ENCODE assay signal across 8 mouse cellular contexts in genomic region chr15:93398699-93399540, GRCm38 (mm10). TPM values are rescaled to one million over a fixed set of nuclear protein-coding genes. Genes with fewer than 3 reads are reported as not detected.
DNase-seq lines count a peak whose midpoint lies in the region; ATAC-seq and TF ChIP-seq lines count a peak whose summit lies in the region.

No protein-coding gene starts in this region.

- H3K4me2 ChIP-seq in kidney, embryonic 15.5 days = peak overlapping the region; percentile 78
- H3K4me2 ChIP-seq in embryonic facial prominence, embryonic 12.5 days (replicated peaks) = peak overlapping the region; percentile 83
- peak overlapping the region; percentile 81 for H3K4me2 ChIP-seq in hindbrain, postnatal 0 days (ENCODE audit: low read depth, low read length)

- DNase-seq in kidney, adult 9 months = no peak
- peak; percentile 9 for DNase-seq in Muller cell, postnatal 12 days (ENCODE audit: inconsistent ontology term)
- DNase-seq in hindbrain, postnatal 0 days (ENCODE audit: low spot score) = no peak
- peak; percentile 17 for DNase-seq in testis, postnatal 14 days (ENCODE audit: low spot score)
- no peak for DNase-seq in layer of hippocampus, postnatal 14 days (ENCODE audit: low spot score in 2 of 2)

- peak overlapping the region; percentile 93 for H3K9ac ChIP-seq in kidney, embryonic 15.5 days
- peak overlapping the region; percentile 97 for H3K9ac ChIP-seq in embryonic facial prominence, embryonic 12.5 days
- H3K9ac ChIP-seq in hindbrain, postnatal 0 days (replicated peaks; ENCODE audit: low read length) = peak overlapping the region; percentile 98

- peaks cover 18% of the 10 kb centered on the region for H3K36me3 ChIP-seq in kidney, embryonic 15.5 days
- peaks cover 4% of the 10 kb centered on the region for H3K36me3 ChIP-seq in embryonic facial prominence, embryonic 12.5 days
- H3K36me3 ChIP-seq in hindbrain, postnatal 0 days (ENCODE audit: insufficient read depth, low read length) = 0 out of 2 replicates have a peak, but pooled peaks cover 5% of the 10 kb centered on the region

- peak overlapping the region; percentile 90 for H3K4me3 ChIP-seq in kidney, embryonic 15.5 days (replicated peaks)
- H3K4me3 ChIP-seq in embryonic facial prominence, embryonic 12.5 days = peak overlapping the region; percentile 94
- peak overlapping the region; percentile 98 for H3K4me3 ChIP-seq in hindbrain, postnatal 0 days (ENCODE audit: low read length)

- H3K27ac ChIP-seq in kidney, embryonic 15.5 days = peak overlapping the region; percentile 92
- peak overlapping the region; percentile 93 for H3K27ac ChIP-seq in embryonic facial prominence, embryonic 12.5 days
- peak overlapping the region; percentile 88 for H3K27ac ChIP-seq in hindbrain, postnatal 0 days

- peaks cover 31% of the 10 kb centered on the region for H3K4me1 ChIP-seq in kidney, embryonic 15.5 days
- peaks cover 20% of the 10 kb centered on the region for H3K4me1 ChIP-seq in embryonic facial prominence, embryonic 12.5 days
- peaks cover 9% of the 10 kb centered on the region; the same call in 1 of the 2 replicates for H3K4me1 ChIP-seq in hindbrain, postnatal 0 days (ENCODE audit: insufficient read depth, low read length)

- H3K9me3 ChIP-seq in kidney, embryonic 15.5 days (replicated peaks) = no peaks in the 10 kb centered on the region
- no peaks in the 10 kb centered on the region for H3K9me3 ChIP-seq in embryonic facial prominence, embryonic 12.5 days
- no peaks in the 10 kb centered on the region for H3K9me3 ChIP-seq in hindbrain, postnatal 0 days (ENCODE audit: low read length)

- peak; percentile 20; the same call in 1 of the 2 replicates for ATAC-seq in kidney, embryonic 15.5 days (replicated peaks; ENCODE audit: low FRiP score)
- ATAC-seq in embryonic facial prominence, embryonic 12.5 days (ENCODE audit: insufficient number of reproducible peaks, insufficient read depth, low FRiP score, low TSS enrichment) = peak; percentile 37; the same call in 1 of the 2 replicates
- peak; percentile 38; the same call in 1 of the 2 replicates for ATAC-seq in hindbrain, postnatal 0 days
- ATAC-seq in megakaryocyte, adult 5-6 weeks (ENCODE audit: poor library complexity, severe bottlenecking) = peak; percentile 21; the same call in 1 of the 2 replicates

- H3K27me3 ChIP-seq in kidney, embryonic 15.5 days = no peaks in the 10 kb centered on the region
- H3K27me3 ChIP-seq in embryonic facial prominence, embryonic 12.5 days = no peaks in the 10 kb centered on the region
- H3K27me3 ChIP-seq in hindbrain, postnatal 0 days (ENCODE audit: insufficient read depth, low read length) = no peaks in the 10 kb centered on the region

- TF ChIP-seq CTCF in hindbrain, postnatal 0 days (IDR thresholded peaks at IDR 0.05; ENCODE audit: low read depth) = no peak

- 2% methylated on average over 36 of the region's 36 CpGs for WGBS in kidney, embryonic 15.5 days
- WGBS in embryonic facial prominence, embryonic 12.5 days = 1% methylated on average over 36 of the region's 36 CpGs
- WGBS in hindbrain, postnatal 0 days = 1% methylated on average over 36 of the region's 36 CpGs

RNA-seq across cellular contexts. Expression of gene Pphln1, which starts 0.8 kb away (rescaled TPM):
- 56.7 and 58.1 TPM in 2 replicates for polyA plus RNA-seq in kidney, embryonic 15.5 days (2015; fragmentation: Nextera tagmentation; extraction: Ambion mirVana)
- 77.4 and 81.2 TPM in 2 replicates for polyA plus RNA-seq in embryonic facial prominence, embryonic 12.5 days (2016; fragmentation: Nextera tagmentation; extraction: Ambion mirVana)
- total RNA-seq in hindbrain, postnatal 0 days (2014; rRNA removed) = 27.0 and 36.3 TPM in 2 replicates
- polyA plus RNA-seq in hindbrain, postnatal 0 days (2015; fragmentation: Nextera tagmentation; extraction: Ambion mirVana) = 36.7 and 38.0 TPM in 2 replicates
- total RNA-seq in megakaryocyte, adult 5-6 weeks (2015) = 45.7 and 52.2 TPM in 2 replicates
- total RNA-seq in megakaryocyte, adult 5-6 weeks (2017) = 31.7 and 40.1 TPM in 2 replicates
- 10 to 100 TPM; 35.9 to 37.9 TPM for total RNA-seq in layer of hippocampus, postnatal 14 days (2021)

RNA-seq across cellular contexts. Expression of gene Zcrb1, which starts 0.8 kb away (rescaled TPM):
- polyA plus RNA-seq in kidney, embryonic 15.5 days (2015; fragmentation: Nextera tagmentation; extraction: Ambion mirVana) = 126 and 132 TPM in 2 replicates
- polyA plus RNA-seq in embryonic facial prominence, embryonic 12.5 days (2016; fragmentation: Nextera tagmentation; extraction: Ambion mirVana) = 155 and 160 TPM in 2 replicates
- 27.8 and 42.9 TPM in 2 replicates for total RNA-seq in hindbrain, postnatal 0 days (2014; rRNA removed)
- 161 and 172 TPM in 2 replicates for polyA plus RNA-seq in hindbrain, postnatal 0 days (2015; fragmentation: Nextera tagmentation; extraction: Ambion mirVana)
- 111 and 124 TPM in 2 replicates for total RNA-seq in megakaryocyte, adult 5-6 weeks (2015)
- total RNA-seq in megakaryocyte, adult 5-6 weeks (2017) = 66.6 and 102 TPM in 2 replicates
- total RNA-seq in layer of hippocampus, postnatal 14 days (2021) = 10 to 100 TPM; 76.5 to 79.8 TPM

Comparison
In these comparisons a context has a peak if more than half of its experiments do, and no peak if none do; other contexts are left out.
1. DNase-seq: peak in Muller cell, postnatal 12 days (single experiment) and testis, postnatal 14 days (single experiment); none in kidney, adult 9 months (single experiment), hindbrain, postnatal 0 days (single experiment) and layer of hippocampus, postnatal 14 days (0 of 2).
2. Peak in every context shown above with its lines, with median percentiles within 50 percentile points of each other: ATAC-seq, H3K27ac ChIP-seq, H3K4me2 ChIP-seq, H3K4me3 ChIP-seq and H3K9ac ChIP-seq.